Mouse (Mus musculus): Measurements from ENCODE around the gene Gm49358. TPM values are rescaled to one million over a fixed set of nuclear protein-coding genes. Genes with fewer than 3 reads are reported as not detected.

Gene Gm49358
- total and polyA plus RNA-seq, 3 experiments = 2.0 TPM; not detected in 2

GRCm38 (mm10) chr10:86814292-86815131 is 50.7 kb downstream of the Gm49358 start:
- Histone ChIP-seq H3K9ac (ENCODE audit: insufficient read depth, low read depth) (no peak overlapping the region), H3K36me3 (replicated peaks in 1 of 2; ENCODE audit: control insufficient read depth in 1 of 2, insufficient read depth in 1 of 2, low read length in 1 of 2) (peaks cover 29 to 94% of the 10 kb centered on the region in 2 experiments), H3K27ac (ENCODE audit: insufficient read depth, low read depth) (no peak overlapping the region), H3K4me2 (ENCODE audit: insufficient read depth, low read depth, poor library complexity, severe bottlenecking) (no peak overlapping the region), H3K4me1 (ENCODE audit: control insufficient read depth in 1 of 2, insufficient read depth in 2 of 2) (peaks cover 0 to 11% of the 10 kb centered on the region in 2 experiments; a peak in 2 of 4 replicates), H3K9me3 (replicated peaks; ENCODE audit: low read length) (no peaks in the 10 kb centered on the region), H3K4me3 (replicated peaks in 1 of 3; ENCODE audit: low read depth in 2 of 3, low read length in 2 of 3, poor library complexity in 1 of 3) (no peak overlapping the region), H3K27me3 (replicated peaks) (no peaks in the 10 kb centered on the region), H3K79me2 (replicated peaks; ENCODE audit: control insufficient read depth, extremely low read depth, insufficient read depth, poor library complexity, severe bottlenecking) (no peaks in the 10 kb centered on the region)
- in situ Hi-C loops (cut with MboI; ENCODE audit: low pct_ligation_motif_present, low pct_unique_long_range_greater_than_20kb, low sequenced_read_pairs) = no loop called here
- no peak for TF ChIP-seq JUND (conservative IDR thresholded peaks at IDR 0.05; ENCODE audit: low read depth, low read length)
- TF ChIP-seq CHD1 (IDR thresholded peaks at IDR 0.05; ENCODE audit: low read depth, low read length) = no peak
- TF ChIP-seq ETS1 (conservative IDR thresholded peaks at IDR 0.05; ENCODE audit: low read depth, low read length) = no peak
- TF ChIP-seq SMC3 (IDR thresholded peaks at IDR 0.05; ENCODE audit: low read depth, low read length) = no peak
- no peak for TF ChIP-seq CHD2 (IDR thresholded peaks at IDR 0.05; ENCODE audit: low read length)
- no peak for TF ChIP-seq ZKSCAN1 (IDR thresholded peaks at IDR 0.05; ENCODE audit: borderline replicate concordance, low read depth, low read length)
- no peak for TF ChIP-seq ZNF384 (IDR thresholded peaks at IDR 0.05; ENCODE audit: low read depth, low read length)
- no peak for TF ChIP-seq UBTF (IDR thresholded peaks at IDR 0.05; ENCODE audit: low read depth, low read length)
- TF ChIP-seq NELFE (IDR thresholded peaks at IDR 0.05; ENCODE audit: low read depth, low read length) = no peak
- no peak for TF ChIP-seq MYC (IDR thresholded peaks at IDR 0.05; ENCODE audit: low read depth, low read length)
- no peak for TF ChIP-seq SIN3A (IDR thresholded peaks at IDR 0.05; ENCODE audit: low read length)
- no peak for TF ChIP-seq MAX (IDR thresholded peaks at IDR 0.05; ENCODE audit: low read length)
- no peak for TF ChIP-seq MXI1 (IDR thresholded peaks at IDR 0.05; ENCODE audit: low read depth, low read length)
- no peak for TF ChIP-seq USF1 (IDR thresholded peaks at IDR 0.05; ENCODE audit: low read depth, low read length)
- TF ChIP-seq NRF1 (IDR thresholded peaks at IDR 0.05; ENCODE audit: low read depth, low read length) = no peak
- no peak for TF ChIP-seq ZC3H11A (IDR thresholded peaks at IDR 0.05; ENCODE audit: low read depth, low read length)
- no peak for TF ChIP-seq USF2 (conservative IDR thresholded peaks at IDR 0.05; ENCODE audit: low read depth, low read length)
- dilution Hi-C loops (cut with MboI; ENCODE audit: extremely low pct_ligation_motif_present, extremely low pct_unique_long_range_greater_than_20kb, low sequenced_read_pairs) = no loop called here
- no peak for DNase-seq (ENCODE audit: extremely low read depth)

- dilution Hi-C loops (cut with MboI; ENCODE audit: extremely low pct_ligation_motif_present, extremely low pct_unique_long_range_greater_than_20kb, low sequenced_read_pairs) = no loop called here
- no peaks in the 10 kb centered on the region for H3K27me3 ChIP-seq (replicated peaks)
- H3K79me2 ChIP-seq (replicated peaks; ENCODE audit: control insufficient read depth, extremely low read depth, insufficient read depth, poor library complexity, severe bottlenecking) = no peaks in the 10 kb centered on the region
- H3K9me3 ChIP-seq (replicated peaks; ENCODE audit: low read length) = no peaks in the 10 kb centered on the region
- H3K36me3 ChIP-seq (replicated peaks in 1 of 2; ENCODE audit: control insufficient read depth in 1 of 2, insufficient read depth in 1 of 2, low read length in 1 of 2) = peaks cover 35 to 94% of the 10 kb centered on the region in 2 experiments
- TF ChIP-seq ETS1 (conservative IDR thresholded peaks at IDR 0.05; ENCODE audit: low read depth, low read length) = no peak
- TF ChIP-seq RCOR1 (conservative IDR thresholded peaks at IDR 0.05; ENCODE audit: low read depth, low read length) = no peak
- TF ChIP-seq MAX (IDR thresholded peaks at IDR 0.05; ENCODE audit: low read length) = no peak
- no peak for TF ChIP-seq SMC3 (IDR thresholded peaks at IDR 0.05; ENCODE audit: low read depth, low read length)
- no peak for TF ChIP-seq IRF4 (IDR thresholded peaks at IDR 0.05; ENCODE audit: low read depth, low read length)
- no peak for TF ChIP-seq USF1 (IDR thresholded peaks at IDR 0.05; ENCODE audit: low read depth, low read length)
- TF ChIP-seq BHLHE40 (IDR thresholded peaks at IDR 0.05; ENCODE audit: low read depth, low read length) = no peak
- no peak overlapping the region for H3K9ac ChIP-seq (ENCODE audit: insufficient read depth, low read depth)
- H3K4me1 ChIP-seq (ENCODE audit: control insufficient read depth in 1 of 2, insufficient read depth in 2 of 2) = peaks cover 0 to 5% of the 10 kb centered on the region in 2 experiments; a peak in 1 of 4 replicates
- in situ Hi-C loops (cut with MboI; ENCODE audit: low pct_ligation_motif_present, low pct_unique_long_range_greater_than_20kb, low sequenced_read_pairs) = no loop called here
- no peak overlapping the region for H3K27ac ChIP-seq (ENCODE audit: insufficient read depth, low read depth)
- H3K4me2 ChIP-seq (ENCODE audit: insufficient read depth, low read depth, poor library complexity, severe bottlenecking) = no peak overlapping the region
- DNase-seq (ENCODE audit: extremely low read depth) = no peak
- H3K4me3 ChIP-seq (replicated peaks in 1 of 3; ENCODE audit: low read depth in 2 of 3, low read length in 2 of 3, poor library complexity in 1 of 3) = no peak overlapping the region
Measured at GRCm38 (mm10) chr10:86815133-86815532, 51.4 kb downstream of the Gm49358 start.

Data from CH12.LX (cell line).